Mouse (Mus musculus) ES-E14 (cell line): Measurements from ENCODE around the gene Rpl7l1. TPM values are rescaled to one million over a fixed set of nuclear protein-coding genes. Genes with fewer than 3 reads are reported as not detected.

Source experiments
- DNase-seq: peaks from one replicate; pipeline ENCODE4 v3.0.0-alpha.2; 2013; ENCODE audit warnings: low read depth, low spot score
- H3K27ac ChIP-seq: 2 replicates; pipeline ENCODE4 v1.5.1; 2012; ENCODE audit warnings: low read depth, mild to moderate bottlenecking, low read length, moderate library complexity, mixed read lengths; ENCODE audit not compliant: poor library complexity, insufficient read depth, severe bottlenecking
- H3K36me3 ChIP-seq: 2 replicates; pipeline ENCODE4 v1.6.1; 2012; ENCODE audit warnings: mild to moderate bottlenecking, low read length, moderate library complexity, mixed read lengths; ENCODE audit not compliant: control insufficient read depth, poor library complexity, insufficient read depth, severe bottlenecking
- H3K4me1 ChIP-seq, 2 experiments: fragments of 150-350 bp in 1 of 2; sonication (generic) in 1 of 2; 2 replicates each; pipeline ENCODE4 v1.6.1; 2012; ENCODE audit warnings: low read length in 2 of 2, mild to moderate bottlenecking in 1 of 2, mixed read lengths in 1 of 2; ENCODE audit not compliant: control insufficient read depth in 2 of 2, insufficient read depth in 2 of 2, poor library complexity in 1 of 2
- H3K4me3 ChIP-seq, 2 experiments: fragments of 150-350 bp in 1 of 2; sonication (generic) in 1 of 2; 2 replicates each; pipeline ENCODE4 v1.5.1; 2012; ENCODE audit warnings: low read length in 2 of 2, low read depth in 1 of 2, mild to moderate bottlenecking in 1 of 2, mixed read lengths in 1 of 2; ENCODE audit not compliant: insufficient read depth in 1 of 2, poor library complexity in 1 of 2, severe bottlenecking in 1 of 2
- H3K9ac ChIP-seq: 2 replicates; pipeline ENCODE4 v1.6.1; 2012; ENCODE audit warnings: low read depth, mild to moderate bottlenecking, low read length, mixed read lengths; ENCODE audit not compliant: poor library complexity, insufficient read depth, severe bottlenecking
- H3K9me3 ChIP-seq: fragments of 150-350 bp; sonication (generic); 2 replicates; pipeline ENCODE4 v1.6.1; 2012; ENCODE audit warnings: low read depth, mild to moderate bottlenecking, low read length; ENCODE audit not compliant: control insufficient read depth, insufficient read depth
- CHD2 ChIP-seq: IDR thresholded peaks from 2 replicates; pipeline ENCODE4 v1.6.1; 2014; ENCODE audit warnings: mild to moderate bottlenecking, low read depth, low read length, inconsistent platforms
- HCFC1 ChIP-seq: IDR thresholded peaks from 2 replicates; pipeline ENCODE4 v1.6.1; 2012; ENCODE audit warnings: low read length, inconsistent platforms, borderline replicate concordance; ENCODE audit not compliant: insufficient read depth
- MAFK ChIP-seq: IDR thresholded peaks from 2 replicates; pipeline ENCODE4 v1.6.1; 2014; ENCODE audit warnings: mild to moderate bottlenecking, low read depth, low read length, inconsistent platforms; ENCODE audit not compliant: insufficient read depth
- ZC3H11A ChIP-seq: IDR thresholded peaks from 2 replicates; pipeline ENCODE4 v1.6.1; 2012; ENCODE audit warnings: low read depth, mild to moderate bottlenecking, inconsistent platforms, low read length, borderline replicate concordance
- ZNF384 ChIP-seq: IDR thresholded peaks from 2 replicates; pipeline ENCODE4 v1.6.1; 2012; ENCODE audit warnings: low read depth, low read length, inconsistent platforms
- in situ Hi-C, 2 experiments: fragments of 600-800 bp; cut with MboI; formaldehyde crosslinking; loops; one replicate each; pipeline ENCODE4 v1.15.1; 2025; ENCODE audit warnings: low sequenced_read_pairs in 2 of 2, inconsistent platforms in 1 of 2; ENCODE audit not compliant: unreplicated experiment in 2 of 2
- total RNA-seq: library from RNA; depleted of rRNA; stranded (reverse); fragments of 300-350 nt; gene quantifications from 2 replicates; pipeline ENCODE4 v1.2.3, GENCODE M21; 2012

Rpl7l1 gene
- total RNA-seq, 1 experiment, result 179 TPM

- no peak overlapping the region for H3K27ac ChIP-seq
- in situ Hi-C loops, result no loop called here
- H3K4me1 ChIP-seq, result peaks cover 0 to 3% of the 10 kb centered on the region in 2 experiments; a peak in 1 of 4 replicates
- no peaks in the 10 kb centered on the region for H3K9me3 ChIP-seq
- H3K36me3 ChIP-seq, result peaks cover 16% of the 10 kb centered on the region; the same call in 1 of the 2 replicates
- no peak for TF ChIP-seq ZNF384
- TF ChIP-seq ZC3H11A, result no peak
- DNase-seq, result no peak
- H3K9ac ChIP-seq, result no peak overlapping the region
- H3K4me3 ChIP-seq, result no peak overlapping the region
Observed at GRCm38 (mm10) chr17:46747806-46748205, 34.7 kb downstream of the Rpl7l1 start.

GRCm38 (mm10) chr17:46747234-46747633 is 35.2 kb downstream of the Rpl7l1 start:
- TF ChIP-seq ZNF384, result no peak
- no peak for TF ChIP-seq ZC3H11A
- TF ChIP-seq HCFC1, result no peak
- TF ChIP-seq MAFK, result no peak
- H3K9me3 ChIP-seq, result no peaks in the 10 kb centered on the region
- in situ Hi-C loops, result no loop called here
- no peak overlapping the region for H3K27ac ChIP-seq
- H3K9ac ChIP-seq, result no peak overlapping the region
- no peak for DNase-seq
- H3K4me1 ChIP-seq, result peaks cover 0 to 3% of the 10 kb centered on the region in 2 experiments; a peak in 1 of 4 replicates
- H3K4me3 ChIP-seq, result no peak overlapping the region
- peaks cover 16% of the 10 kb centered on the region; the same call in 1 of the 2 replicates for H3K36me3 ChIP-seq

- DNase-seq, result no peak
- Histone ChIP-seq H3K9ac (no peak overlapping the region), H3K4me3 (no peak overlapping the region), H3K27ac (no peak overlapping the region), H3K36me3 (peaks cover 16% of the 10 kb centered on the region; the same call in 1 of the 2 replicates), H3K9me3 (no peaks in the 10 kb centered on the region), H3K4me1 (peaks cover 0 to 3% of the 10 kb centered on the region in 2 experiments; a peak in 1 of 4 replicates)
- in situ Hi-C loops, result no loop called here
- TF ChIP-seq ZNF384 (no peak), CHD2 (no peak), MAFK (no peak), HCFC1 (no peak), ZC3H11A (no peak)
Observed at GRCm38 (mm10) chr17:46745506-46745905, 37.0 kb downstream of the Rpl7l1 start.

- in situ Hi-C loops, result no loop called here
Observed at GRCm38 (mm10) chr17:46742986-46743385, 39.5 kb downstream of the Rpl7l1 start.

GRCm38 (mm10) chr17:46741305-46741704 is 41.2 kb downstream of the Rpl7l1 start:
- DNase-seq, result no peak
- Histone ChIP-seq H3K4me3 (no peak overlapping the region), H3K36me3 (peaks cover 16% of the 10 kb centered on the region; the same call in 1 of the 2 replicates), H3K27ac (no peak overlapping the region), H3K9me3 (no peaks in the 10 kb centered on the region), H3K9ac (no peak overlapping the region), H3K4me1 (peaks cover 0 to 3% of the 10 kb centered on the region in 2 experiments; a peak in 1 of 4 replicates)
- TF ChIP-seq HCFC1, result no peak
- in situ Hi-C loops, result no loop called here

More at GRCm38 (mm10) chr17:46742986-46743385, 39.5 kb downstream of the Rpl7l1 start:
- no peak for TF ChIP-seq HCFC1
- H3K4me1 ChIP-seq, result peaks cover 0 to 1% of the 10 kb centered on the region in 2 experiments; a peak in 1 of 4 replicates
- no peak for DNase-seq
- no peak overlapping the region for H3K9ac ChIP-seq
- H3K9me3 ChIP-seq, result no peaks in the 10 kb centered on the region
- peaks cover 16% of the 10 kb centered on the region; the same call in 1 of the 2 replicates for H3K36me3 ChIP-seq
- H3K27ac ChIP-seq, result no peak overlapping the region
- no peak overlapping the region for H3K4me3 ChIP-seq
